Mouse (Mus musculus) hindbrain, embryonic 12.5 days (tissue): ENCODE results near the gene Gdpd3. TPM values are rescaled to one million over a fixed set of nuclear protein-coding genes. Genes with fewer than 3 reads are reported as not detected.
"Not testable (repeated sequence)": the region's sequence is repeated elsewhere in the genome, so short reads cannot be mapped to it uniquely, and the experiment has no call there.

ENCODE experiments used
- ATAC-seq: fragments of 200-750 bp; cut with Nextera tagmentation; 2 replicates; pipeline ENCODE4 v1.8.0; 2017; ENCODE audit warnings: moderate TSS enrichment; ENCODE audit not compliant: low FRiP score
- H3K27ac ChIP-seq: fragments of 300-500 bp; sonication (generic); 2 replicates; pipeline ENCODE4 v1.5.1; 2016; ENCODE audit warnings: mild to moderate bottlenecking
- H3K27me3 ChIP-seq: fragments of 300-500 bp; sonication (generic); 2 replicates; pipeline ENCODE4 v1.6.1; 2016; ENCODE audit warnings: mild to moderate bottlenecking
- H3K36me3 ChIP-seq: fragments of 300-500 bp; sonication (generic); 2 replicates; pipeline ENCODE4 v1.6.1; 2016; ENCODE audit warnings: mild to moderate bottlenecking
- H3K4me1 ChIP-seq: fragments of 300-500 bp; sonication (generic); 2 replicates; pipeline ENCODE4 v1.6.1; 2016
- H3K4me2 ChIP-seq: fragments of 300-500 bp; sonication (generic); replicated peaks from 2 replicates; pipeline ENCODE4 v1.6.1; 2016; ENCODE audit warnings: mild to moderate bottlenecking
- H3K4me3 ChIP-seq: fragments of 300-500 bp; sonication (generic); 2 replicates; pipeline ENCODE4 v1.5.1; 2016; ENCODE audit warnings: mild to moderate bottlenecking
- H3K9ac ChIP-seq: fragments of 300-500 bp; sonication (generic); 2 replicates; pipeline ENCODE4 v1.6.1; 2016; ENCODE audit warnings: mild to moderate bottlenecking, moderate library complexity
- H3K9me3 ChIP-seq: fragments of 300-500 bp; sonication (generic); replicated peaks from 2 replicates; pipeline ENCODE4 v1.6.1; 2016; ENCODE audit warnings: mild to moderate bottlenecking
- WGBS: fragments of 180-500 bp; shearing (Covaris S2); methylation state at CpG from one replicate; pipeline ENCODE4 v1.1.7; 2016; 5-methylcytosine and 5-hydroxymethylcytosine counted together
- polyA plus RNA-seq: library from polyadenylated mRNA; unstranded; fragments of >200 nt; fragmentation: Nextera tagmentation; extraction: Ambion mirVana; gene quantifications from 2 replicates; pipeline ENCODE4 v1.2.1, GENCODE M21; 2016

Gdpd3 gene
- polyA plus RNA-seq, 1 experiment from 2014 or later, result 1.4 TPM

DNA sequence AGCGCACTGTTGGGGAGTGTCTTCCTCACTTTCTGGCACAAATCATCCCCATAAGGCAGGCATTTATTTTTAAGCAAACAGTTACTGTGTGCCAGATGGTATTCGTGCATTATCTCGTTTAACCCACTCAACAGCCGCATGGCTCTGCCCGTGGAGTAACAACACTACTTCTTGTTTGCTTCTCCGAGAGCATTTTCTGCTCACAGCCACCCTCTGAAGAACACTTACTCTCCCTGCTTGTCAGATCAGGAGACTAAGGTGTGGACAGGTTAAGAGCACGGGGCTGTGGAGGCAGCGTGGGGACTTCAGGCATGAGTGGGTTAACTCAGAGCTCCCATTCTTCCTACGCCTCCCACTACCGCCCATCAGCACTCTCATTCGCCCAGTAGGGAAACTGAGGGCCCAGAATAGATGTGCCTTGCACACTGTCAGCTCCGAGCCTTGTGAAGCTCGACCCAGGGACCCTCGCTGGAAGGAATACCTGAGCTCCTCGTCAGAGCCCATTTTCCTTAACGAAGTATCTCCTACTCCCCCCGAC is 3.6 kb upstream of the Gdpd3 start:
- Histone ChIP-seq H3K4me3 (no peak overlapping the region), H3K9me3 (no peaks in the 10 kb centered on the region), H3K9ac (no peak overlapping the region), H3K4me1 (peaks cover 30% of the 10 kb centered on the region), H3K27me3 (no peaks in the 10 kb centered on the region), H3K4me2 (peak overlapping the region; percentile 27; the same call in 1 of the 2 replicates), H3K36me3 (peaks cover 46% of the 10 kb centered on the region), H3K27ac (no peak overlapping the region)
- no peak for ATAC-seq
- 71% methylated on average over 17 of the region's 17 CpGs for WGBS

DNA sequence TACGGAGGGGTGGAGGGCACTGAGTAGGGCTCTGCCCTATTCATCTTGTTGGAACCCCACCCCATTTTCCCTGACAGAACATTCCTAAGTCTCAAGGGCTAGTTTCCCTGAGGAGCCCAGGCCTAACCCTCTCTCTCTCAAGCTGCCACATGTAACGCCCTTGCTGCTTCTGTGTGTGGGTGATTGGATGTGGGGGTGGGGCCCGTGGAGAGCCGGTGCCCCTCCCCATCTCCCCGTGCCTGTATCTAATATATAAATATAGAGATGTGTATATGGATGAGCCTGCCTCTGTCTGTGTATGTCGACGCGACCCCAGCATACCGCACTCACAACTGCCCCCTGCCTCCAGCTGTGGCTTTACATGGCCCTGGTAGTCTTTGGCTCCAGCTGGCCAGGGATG is 594 bp upstream of the Gdpd3 start:
- H3K4me3 ChIP-seq, result no peak overlapping the region
- 83% methylated on average over 9 of the region's 9 CpGs for WGBS
- peaks cover 75% of the 10 kb centered on the region for H3K36me3 ChIP-seq
- H3K27me3 ChIP-seq, result no peaks in the 10 kb centered on the region
- H3K4me2 ChIP-seq, result no peak overlapping the region
- H3K9ac ChIP-seq, result no peak overlapping the region
- no peak overlapping the region for H3K27ac ChIP-seq
- peaks cover 23% of the 10 kb centered on the region for H3K4me1 ChIP-seq
- ATAC-seq, result no peak
- no peaks in the 10 kb centered on the region for H3K9me3 ChIP-seq

DNA sequence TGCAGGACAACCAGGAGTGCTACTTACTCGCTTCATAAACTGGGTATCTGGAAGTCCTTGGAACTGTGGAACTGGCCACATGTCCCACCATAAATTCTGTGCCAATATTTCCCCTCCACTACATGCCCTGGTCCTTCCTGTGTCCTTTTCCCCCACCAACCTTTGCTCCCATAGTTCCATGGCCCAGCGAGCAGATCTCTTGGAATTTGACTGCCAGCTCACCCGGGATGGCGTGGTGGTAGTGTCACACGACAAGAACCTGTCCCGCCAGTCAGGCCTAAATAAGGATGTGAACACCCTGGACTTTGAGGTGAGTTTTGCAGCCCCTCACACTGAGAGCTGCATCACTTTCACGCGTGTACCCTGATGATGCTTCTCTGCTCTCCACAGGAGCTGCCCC is 867 bp downstream of the Gdpd3 start:
- H3K4me1 ChIP-seq, result peaks cover 11% of the 10 kb centered on the region
- no peaks in the 10 kb centered on the region for H3K27me3 ChIP-seq
- no peaks in the 10 kb centered on the region for H3K9me3 ChIP-seq
- H3K36me3 ChIP-seq, result peaks cover 83% of the 10 kb centered on the region
- no peak overlapping the region for H3K4me3 ChIP-seq
- H3K9ac ChIP-seq, result no peak overlapping the region
- no peak for ATAC-seq
- 92% methylated on average over 8 of the region's 8 CpGs for WGBS
- no peak overlapping the region for H3K4me2 ChIP-seq
- H3K27ac ChIP-seq, result no peak overlapping the region

DNA sequence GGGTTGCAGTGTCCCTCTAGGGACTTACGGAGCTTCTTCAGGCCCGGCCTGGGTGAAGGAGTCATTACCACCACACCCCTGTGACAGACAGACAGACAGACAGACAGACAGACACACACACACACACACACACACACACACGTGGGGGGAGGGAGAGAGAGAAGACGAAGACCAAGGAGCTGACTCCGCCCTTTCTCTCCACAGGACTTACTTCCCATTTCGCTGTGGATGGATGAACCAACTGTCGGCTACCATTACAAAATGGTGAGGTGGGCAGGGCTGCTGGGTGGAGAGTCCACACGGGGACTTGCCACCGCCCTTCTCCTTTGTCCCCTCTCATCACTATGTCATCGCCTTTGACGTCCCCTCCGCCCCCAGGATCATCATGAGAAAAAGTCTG is 4.7 kb downstream of the Gdpd3 start:
- H3K4me3 ChIP-seq, result no peak overlapping the region
- ATAC-seq, result no peak
- H3K9me3 ChIP-seq, result no peaks in the 10 kb centered on the region
- no peak overlapping the region for H3K27ac ChIP-seq
- no peak overlapping the region for H3K9ac ChIP-seq
- peaks cover 3% of the 10 kb centered on the region for H3K4me1 ChIP-seq
- peaks cover 59% of the 10 kb centered on the region for H3K36me3 ChIP-seq
- no peak overlapping the region for H3K4me2 ChIP-seq
- H3K27me3 ChIP-seq, result no peaks in the 10 kb centered on the region
- 77% methylated on average over 12 of the region's 12 CpGs for WGBS

DNA sequence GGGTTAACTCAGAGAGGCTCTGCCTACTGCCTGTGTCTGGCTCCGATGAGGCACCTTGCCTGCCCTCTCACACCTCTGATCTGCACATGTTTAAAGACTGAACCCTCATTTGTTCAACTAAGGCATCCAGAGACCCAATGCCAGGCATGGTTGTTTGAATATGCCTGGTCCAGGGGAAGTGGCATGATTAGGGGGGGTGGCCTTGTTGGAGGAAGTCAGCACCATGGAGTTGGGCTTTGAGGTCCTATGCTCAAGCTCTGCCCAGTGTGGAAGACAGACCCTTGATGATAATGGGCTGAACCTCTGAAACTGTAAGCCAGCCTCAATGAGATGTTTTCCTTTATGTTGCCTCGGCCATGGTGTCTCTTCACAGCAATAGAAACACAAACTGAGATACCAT is 7.2 kb downstream of the Gdpd3 start:
- peaks cover 21% of the 10 kb centered on the region for H3K4me1 ChIP-seq
- no peak overlapping the region for H3K27ac ChIP-seq
- 93% methylated on average over 2 of the region's 2 CpGs for WGBS
- no peaks in the 10 kb centered on the region for H3K27me3 ChIP-seq
- H3K9ac ChIP-seq, result no peak overlapping the region
- H3K9me3 ChIP-seq, result no peaks in the 10 kb centered on the region
- H3K36me3 ChIP-seq, result peaks cover 35% of the 10 kb centered on the region
- no peak overlapping the region for H3K4me2 ChIP-seq
- no peak for ATAC-seq
- H3K4me3 ChIP-seq, result no peak overlapping the region

DNA sequence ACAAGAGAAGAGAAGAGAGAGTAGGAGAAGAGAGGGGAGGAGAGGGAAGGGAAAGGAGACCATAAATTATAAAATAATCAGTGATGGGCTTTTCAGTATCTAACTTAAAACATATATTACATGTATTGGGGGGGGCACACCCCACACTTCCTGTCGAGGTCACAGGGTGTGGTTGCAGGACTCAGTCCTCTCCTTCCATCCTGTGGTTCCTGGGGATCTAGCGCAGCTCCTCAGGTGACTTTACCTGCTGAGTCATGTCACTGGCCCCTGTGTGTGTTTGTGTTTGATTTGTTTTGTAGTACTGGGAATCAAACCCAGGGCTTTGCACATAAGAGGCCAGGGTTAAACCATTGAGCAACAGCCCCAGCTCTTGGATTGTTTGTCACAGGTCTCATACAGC is 8.3 kb downstream of the Gdpd3 start:
- peaks cover 27% of the 10 kb centered on the region for H3K36me3 ChIP-seq
- no peak overlapping the region for H3K9ac ChIP-seq
- no peak overlapping the region for H3K27ac ChIP-seq
- H3K4me1 ChIP-seq, result peaks cover 26% of the 10 kb centered on the region
- no peak overlapping the region for H3K4me2 ChIP-seq
- 79% methylated on average over 2 of the region's 2 CpGs for WGBS
- no peaks in the 10 kb centered on the region for H3K9me3 ChIP-seq
- no peaks in the 10 kb centered on the region for H3K27me3 ChIP-seq
- ATAC-seq, result no peak
- H3K4me3 ChIP-seq, result no peak overlapping the region

DNA sequence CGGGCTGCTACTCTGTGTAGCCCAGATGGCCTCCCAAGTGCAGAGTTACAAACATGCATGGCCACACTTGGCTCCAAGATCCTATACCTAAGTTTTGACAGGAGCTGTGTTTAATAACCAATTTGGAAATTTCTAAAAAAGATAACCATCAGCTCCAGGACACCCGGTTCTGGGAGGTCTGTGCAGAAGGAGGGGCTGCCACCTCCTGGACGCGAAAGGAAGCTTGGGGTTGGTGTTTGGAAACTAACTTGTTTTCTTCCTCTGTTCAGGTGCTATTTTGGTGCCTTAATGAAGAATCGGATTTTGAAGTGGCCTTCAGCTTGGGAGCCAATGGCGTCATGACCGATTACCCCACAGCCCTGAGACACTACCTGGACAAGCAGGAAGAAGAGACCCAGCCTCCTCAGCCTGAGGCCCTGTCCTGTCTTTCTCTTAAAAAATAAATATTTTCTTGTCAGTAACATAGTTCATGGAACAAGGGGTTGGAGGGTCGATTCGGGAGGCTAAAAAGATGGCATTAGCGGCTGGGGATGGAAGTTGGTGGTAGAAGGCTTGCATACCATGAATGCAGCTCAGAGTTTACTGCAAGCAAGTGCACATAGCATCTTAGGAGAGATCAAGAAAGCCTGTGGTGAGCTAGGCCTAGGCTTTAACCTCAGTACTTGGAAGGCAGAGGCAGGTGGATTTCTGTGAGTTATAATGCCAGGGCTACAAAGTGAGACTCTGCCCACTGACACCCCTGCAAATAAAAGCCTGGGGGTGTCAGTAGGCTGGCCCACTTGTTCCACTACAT is 9.2 kb downstream of the Gdpd3 start:
- H3K4me3 ChIP-seq, result no peak overlapping the region
- no peak overlapping the region for H3K9ac ChIP-seq
- peak overlapping the region; percentile 88; the same call in 1 of the 2 replicates for H3K27ac ChIP-seq
- no peaks in the 10 kb centered on the region for H3K9me3 ChIP-seq
- H3K27me3 ChIP-seq, result no peaks in the 10 kb centered on the region
- H3K4me2 ChIP-seq, result peak overlapping the region; percentile 95
- H3K4me1 ChIP-seq, result peaks cover 35% of the 10 kb centered on the region
- no peak for ATAC-seq
- H3K36me3 ChIP-seq, result peaks cover 18% of the 10 kb centered on the region
- WGBS, result 87% methylated on average over 10 of the region's 10 CpGs

DNA sequence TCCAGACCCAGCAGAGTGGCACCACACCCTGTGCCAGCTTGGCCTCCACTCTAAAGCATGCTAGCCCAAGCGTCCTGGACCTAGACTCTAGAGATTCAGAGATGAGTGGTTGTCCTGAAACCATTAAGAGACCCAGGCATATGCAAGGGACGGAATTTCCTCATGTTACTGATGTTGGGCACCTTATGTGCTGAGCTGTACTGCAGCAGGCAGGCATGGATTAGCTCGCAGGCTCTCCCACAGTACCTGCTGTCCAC is 9.8 kb downstream of the Gdpd3 start:
- Histone ChIP-seq H3K4me3 (no peak overlapping the region), H3K4me2 (peak overlapping the region; percentile 95), H3K9ac (peak overlapping the region; percentile 93; the same call in 1 of the 2 replicates), H3K27me3 (no peaks in the 10 kb centered on the region), H3K36me3 (peaks cover 13% of the 10 kb centered on the region; the same call in 1 of the 2 replicates), H3K9me3 (no peaks in the 10 kb centered on the region), H3K27ac (peak overlapping the region; percentile 88), H3K4me1 (peaks cover 36% of the 10 kb centered on the region)
- no peak for ATAC-seq
- WGBS, result 65% methylated on average over 3 of the region's 3 CpGs

DNA sequence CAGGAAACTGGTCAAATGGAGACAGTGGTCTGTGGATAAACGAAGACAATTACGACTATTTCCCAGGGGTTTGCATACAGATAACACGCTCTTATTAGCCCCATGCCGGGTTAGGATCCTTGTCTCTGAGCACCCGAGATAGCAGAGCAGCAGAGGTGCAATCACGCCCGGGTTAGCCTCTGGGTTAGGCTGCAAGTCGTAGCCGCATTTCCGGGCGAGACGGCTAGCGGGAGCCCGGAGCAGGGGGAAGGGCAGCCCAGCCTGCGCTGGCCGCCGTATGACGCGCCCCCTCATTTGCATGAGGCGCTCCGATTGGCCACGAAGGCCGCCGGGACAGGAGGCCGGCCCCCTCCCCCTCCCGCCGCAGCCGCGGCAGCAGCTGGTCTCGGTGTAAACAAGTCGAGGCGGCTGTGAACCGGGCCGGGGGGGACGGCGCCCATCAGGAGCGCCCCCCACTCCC is 10.5 kb downstream of the Gdpd3 start, which contains the start of gene Ypel3:
Gene Ypel3, plus strand, starts transcription at position 358 of the 460 bp plus-strand sequence.
- Histone ChIP-seq H3K4me1 (peaks cover 43% of the 10 kb centered on the region), H3K36me3 (peaks cover 9% of the 10 kb centered on the region; the same call in 1 of the 2 replicates), H3K4me2 (peak within 1 kb of the TSS; percentile 95), H3K27ac (peak within 1 kb of the TSS; percentile 88), H3K27me3 (no peaks in the 10 kb centered on the region), H3K4me3 (peak within 1 kb of the TSS; percentile 82), H3K9me3 (no peaks in the 10 kb centered on the region), H3K9ac (peak within 1 kb of the TSS; percentile 93)
- peak; percentile 82 for ATAC-seq
- 0% methylated on average over 36 of the region's 37 CpGs for WGBS

DNA sequence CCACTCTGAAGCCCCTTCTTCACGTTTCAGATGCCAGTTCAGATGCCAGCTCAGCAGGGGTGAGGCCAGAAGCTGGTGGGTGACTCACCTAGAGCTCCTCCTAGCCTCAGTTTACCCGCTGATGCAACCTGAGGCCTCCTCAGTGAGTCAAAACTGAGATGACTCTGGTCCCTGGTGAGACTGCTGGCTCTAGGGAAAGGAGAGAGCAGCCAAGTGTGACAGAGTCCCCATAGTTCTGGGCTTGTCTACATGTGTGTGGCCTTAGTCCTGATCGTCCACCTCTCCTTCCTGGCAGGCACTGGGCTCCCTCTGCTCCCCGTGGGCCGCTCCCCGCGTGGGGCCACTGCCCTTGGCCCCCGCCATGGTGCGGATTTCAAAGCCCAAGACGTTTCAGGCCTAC is 11.3 kb downstream of the Gdpd3 start:
- Histone ChIP-seq H3K4me2 (peak overlapping the region; percentile 95), H3K9ac (peak overlapping the region; percentile 93), H3K27ac (peak overlapping the region; percentile 88), H3K4me3 (peak overlapping the region; percentile 82), H3K9me3 (no peaks in the 10 kb centered on the region), H3K36me3 (peaks cover 9% of the 10 kb centered on the region; the same call in 1 of the 2 replicates), H3K4me1 (peaks cover 45% of the 10 kb centered on the region), H3K27me3 (no peaks in the 10 kb centered on the region)
- 40% methylated on average over 10 of the region's 10 CpGs for WGBS
- no peak for ATAC-seq

DNA sequence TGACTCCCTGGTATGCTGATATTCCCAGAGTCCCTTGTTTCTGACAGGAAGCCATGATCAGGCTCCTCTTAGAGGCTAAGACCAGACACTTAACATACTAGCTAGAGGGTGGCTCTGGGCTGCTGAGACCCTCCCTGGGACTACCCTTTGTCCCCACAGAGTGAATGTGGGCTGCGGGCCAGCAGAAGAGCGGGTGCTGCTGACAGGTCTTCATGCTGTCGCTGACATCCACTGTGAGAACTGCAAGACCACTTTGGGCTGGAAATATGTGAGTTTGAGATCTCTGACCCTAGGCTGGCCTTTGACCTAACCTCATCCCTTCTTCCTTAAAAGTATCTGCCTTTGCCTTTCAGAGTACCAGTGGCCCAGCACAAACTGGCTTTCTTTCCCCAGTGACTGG is 12.0 kb downstream of the Gdpd3 start:
- Histone ChIP-seq H3K4me2 (peak overlapping the region; percentile 95), H3K9me3 (no peaks in the 10 kb centered on the region), H3K4me1 (peaks cover 45% of the 10 kb centered on the region), H3K4me3 (no peak overlapping the region), H3K27ac (no peak overlapping the region), H3K27me3 (no peaks in the 10 kb centered on the region), H3K36me3 (peaks cover 10% of the 10 kb centered on the region; the same call in 1 of the 2 replicates), H3K9ac (peak overlapping the region; percentile 93; the same call in 1 of the 2 replicates)
- 77% methylated on average over 3 of the region's 3 CpGs for WGBS
- no peak for ATAC-seq

DNA sequence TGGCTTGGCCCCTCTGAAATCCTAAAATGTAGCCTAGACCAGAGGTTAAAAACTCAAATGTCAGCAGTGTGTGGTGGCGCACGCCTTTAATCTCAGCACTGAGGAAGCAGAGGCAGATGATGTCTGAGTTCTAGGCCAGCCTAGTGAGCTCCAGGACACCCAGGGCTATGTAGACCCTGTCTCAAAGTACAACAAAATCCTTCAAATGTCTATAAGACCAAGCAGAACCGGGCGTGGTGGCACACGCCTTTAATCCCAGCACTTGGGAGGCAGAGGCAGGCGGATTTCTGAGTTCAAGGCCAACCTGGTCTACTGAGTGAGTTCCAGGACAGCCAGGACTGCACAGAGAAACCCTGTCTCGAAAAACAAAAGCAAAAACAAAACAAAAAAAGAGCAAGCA is 13.0 kb downstream of the Gdpd3 start:
- not testable (repeated sequence) for H3K4me3 ChIP-seq, H3K27ac ChIP-seq, ATAC-seq, H3K27me3 ChIP-seq, H3K9me3 ChIP-seq, H3K9ac ChIP-seq
- peaks cover 11% of the 10 kb centered on the region for H3K36me3 ChIP-seq
- H3K4me2 ChIP-seq, result peak overlapping the region; percentile 82; the same call in 1 of the 2 replicates
- 92% methylated on average over 7 of the region's 7 CpGs for WGBS
- peaks cover 45% of the 10 kb centered on the region for H3K4me1 ChIP-seq
